Mouse (Mus musculus) G1E-ER4 (cell line): ENCODE measurements around the gene Ccdc137. TPM values are rescaled to one million over a fixed set of nuclear protein-coding genes. Genes with fewer than 3 reads are reported as not detected.

Experiments used
- GATA1 ChIP-seq: IDR thresholded peaks from one replicate; pipeline ENCODE4 v1.8.0; 2012; ENCODE audit warnings: low read length, inconsistent platforms
- polyA plus RNA-seq: library from polyadenylated mRNA; stranded (reverse); fragments of >175 nt; gene quantifications from 2 replicates; pipeline ENCODE4 v1.2.3, GENCODE M21; 2012

The Ccdc137 gene
- polyA plus RNA-seq, 1 experiment, result 76.0 TPM

GRCm38 (mm10) chr11:120508290-120508870 is 50.5 kb downstream of the Ccdc137 start:
- no peak for TF ChIP-seq GATA1

DNA sequence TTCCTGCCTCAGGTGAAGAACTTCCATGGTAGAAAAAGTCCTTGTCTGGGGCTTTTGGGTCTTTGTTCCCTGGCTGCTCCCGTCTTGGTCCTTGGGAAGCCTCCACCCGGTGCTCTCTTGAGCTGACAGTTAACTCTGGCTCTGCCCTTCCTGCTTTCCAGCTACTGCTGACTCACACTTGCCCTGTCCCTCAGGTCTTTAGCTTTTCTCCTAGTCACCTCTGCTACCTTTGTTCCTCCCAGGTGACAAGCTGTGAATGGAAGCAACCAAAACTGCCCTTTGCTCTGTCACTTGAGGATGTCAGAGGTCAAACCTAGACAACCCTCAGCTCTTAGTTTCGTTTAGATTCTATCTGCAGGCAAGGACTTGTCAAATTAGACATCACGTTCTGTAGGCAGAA is 52.0 kb downstream of the Ccdc137 start:
- TF ChIP-seq GATA1, result no peak

DNA sequence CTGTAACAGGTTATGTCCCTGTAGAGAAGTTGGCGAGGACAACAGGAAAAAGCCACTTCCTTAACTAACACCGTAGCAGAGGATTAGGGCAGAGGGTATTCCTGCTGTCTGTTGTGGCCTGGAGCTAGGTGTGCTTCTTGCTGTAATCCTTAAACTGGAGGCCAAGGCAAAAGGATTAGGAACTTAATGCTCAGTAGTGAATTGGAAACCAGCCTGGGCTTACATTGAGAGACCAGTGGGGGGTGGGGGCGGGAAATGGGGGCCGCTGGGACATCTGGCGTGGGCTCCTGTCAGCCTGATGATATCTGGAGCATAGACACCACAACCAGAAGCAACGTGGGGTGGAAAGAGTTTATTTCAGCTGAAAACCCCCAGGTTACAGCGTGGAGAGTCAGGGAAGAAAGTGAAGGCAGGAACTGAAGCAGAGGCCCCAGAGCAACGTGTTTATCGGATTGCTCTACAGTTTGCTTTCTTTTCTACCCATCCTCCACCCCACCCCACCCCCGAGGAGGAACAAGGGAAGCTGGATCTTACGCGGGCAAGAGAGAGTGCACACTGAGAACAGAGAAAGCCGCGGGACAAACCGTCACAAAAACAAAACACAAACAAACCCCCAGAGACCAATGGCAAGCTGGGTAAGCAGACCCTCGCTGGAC is 52.6 kb downstream of the Ccdc137 start:
- TF ChIP-seq GATA1, result no peak

DNA sequence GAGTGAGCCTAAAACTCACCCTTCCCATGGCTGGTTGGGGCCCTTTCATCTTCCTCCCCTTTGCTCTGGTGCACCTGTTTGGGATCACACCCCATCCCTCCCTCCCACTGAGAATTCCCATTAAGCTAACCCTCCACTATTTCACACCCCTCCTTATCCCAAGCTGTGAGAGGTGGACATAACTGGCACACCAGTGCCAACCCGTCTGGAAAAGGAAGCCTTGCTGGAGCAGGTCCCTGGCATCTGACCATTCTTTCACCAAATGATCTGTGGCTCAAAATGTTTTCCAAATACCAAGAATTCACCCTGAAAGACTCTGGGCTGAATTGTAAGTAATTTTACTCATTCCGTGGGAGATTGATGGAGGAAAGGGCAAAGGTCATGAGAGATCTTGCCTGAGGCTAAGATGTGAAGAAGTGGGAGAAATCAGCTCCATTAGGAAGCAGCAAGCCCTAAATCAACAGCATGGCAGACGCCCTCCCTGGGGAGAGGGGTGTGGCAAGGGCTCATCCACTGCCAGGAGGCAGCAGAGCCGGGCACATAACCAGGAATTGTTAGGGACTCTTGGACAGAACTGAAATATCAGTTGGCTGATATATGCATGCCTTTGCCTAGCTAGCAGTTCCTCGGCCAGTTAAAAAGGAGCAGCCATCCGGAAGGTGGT is 55.0 kb downstream of the Ccdc137 start:
- no peak for TF ChIP-seq GATA1

Other genes starting within 250 kb of the Ccdc137 start
- 0.12 TPM in 2 replicates for gene Bahcc1, start 225.2 kb upstream of the Ccdc137 start, polyA plus RNA-seq
- gene Actg1, start 109.6 kb upstream of the Ccdc137 start, polyA plus RNA-seq, result 103 and 191 TPM in 2 replicates
- gene Fscn2, start 96.6 kb upstream of the Ccdc137 start, polyA plus RNA-seq, result not detected in 2 replicates
- 28.1 and 30.6 TPM in 2 replicates for gene Faap100, start 79.4 kb upstream of the Ccdc137 start, polyA plus RNA-seq
- gene Nploc4, start 20.4 kb upstream of the Ccdc137 start, polyA plus RNA-seq, result 55.2 and 115 TPM in 2 replicates
- not detected in 2 replicates for gene Tspan10, start 15.5 kb upstream of the Ccdc137 start, polyA plus RNA-seq
- gene Pde6g, start 4.6 kb upstream of the Ccdc137 start, polyA plus RNA-seq, result 0.17 and 0.31 TPM in 2 replicates
- gene Oxld1, start within 50 bp of the Ccdc137 start, polyA plus RNA-seq, result 20.5 and 22.7 TPM in 2 replicates
- 26.9 and 44.9 TPM in 2 replicates for gene Arl16, start 9.5 kb downstream of the Ccdc137 start, polyA plus RNA-seq
- 600 and 743 TPM in 2 replicates for gene Mrpl12, start 26.5 kb downstream of the Ccdc137 start, polyA plus RNA-seq
- gene Slc25a10, start 33.7 kb downstream of the Ccdc137 start, polyA plus RNA-seq, result 74.6 and 83.7 TPM in 2 replicates
- not detected in 2 replicates for gene Gcgr, start 72.6 kb downstream of the Ccdc137 start, polyA plus RNA-seq
- gene Mcrip1, start 91.6 kb downstream of the Ccdc137 start, polyA plus RNA-seq, result 170 and 215 TPM in 2 replicates
- gene Ppp1r27, start 93.0 kb downstream of the Ccdc137 start, polyA plus RNA-seq, result not detected in 2 replicates
- gene P4hb, start 115.1 kb downstream of the Ccdc137 start, polyA plus RNA-seq, result 559 and 642 TPM in 2 replicates
- 1,177 and 1,217 TPM in 2 replicates for gene Arhgdia, start 123.5 kb downstream of the Ccdc137 start, polyA plus RNA-seq
- gene Alyref, start 140.2 kb downstream of the Ccdc137 start, polyA plus RNA-seq, result 539 and 588 TPM in 2 replicates
- 200 and 289 TPM in 2 replicates for gene Anapc11, start 140.3 kb downstream of the Ccdc137 start, polyA plus RNA-seq
- gene Npb, start 150.4 kb downstream of the Ccdc137 start, polyA plus RNA-seq, result 1.7 and 2.3 TPM in 2 replicates
- gene Pcyt2, start 159.8 kb downstream of the Ccdc137 start, polyA plus RNA-seq, result 149 and 196 TPM in 2 replicates
- 108 and 170 TPM in 2 replicates for gene Sirt7, start 167.1 kb downstream of the Ccdc137 start, polyA plus RNA-seq
- 44.0 and 52.0 TPM in 2 replicates for gene Mafg, start 175.5 kb downstream of the Ccdc137 start, polyA plus RNA-seq
- 1.8 and 3.2 TPM in 2 replicates for gene Pycr1, start 185.7 kb downstream of the Ccdc137 start, polyA plus RNA-seq
- gene Myadml2, start 190.0 kb downstream of the Ccdc137 start, polyA plus RNA-seq, result not detected in 2 replicates
- gene Notum, start 203.1 kb downstream of the Ccdc137 start, polyA plus RNA-seq, result not detected in 2 replicates
- 215 and 275 TPM in 2 replicates for gene Aspscr1, start 214.9 kb downstream of the Ccdc137 start, polyA plus RNA-seq